Mouse (Mus musculus): ENCODE data around the gene Klhl10.

DNA sequence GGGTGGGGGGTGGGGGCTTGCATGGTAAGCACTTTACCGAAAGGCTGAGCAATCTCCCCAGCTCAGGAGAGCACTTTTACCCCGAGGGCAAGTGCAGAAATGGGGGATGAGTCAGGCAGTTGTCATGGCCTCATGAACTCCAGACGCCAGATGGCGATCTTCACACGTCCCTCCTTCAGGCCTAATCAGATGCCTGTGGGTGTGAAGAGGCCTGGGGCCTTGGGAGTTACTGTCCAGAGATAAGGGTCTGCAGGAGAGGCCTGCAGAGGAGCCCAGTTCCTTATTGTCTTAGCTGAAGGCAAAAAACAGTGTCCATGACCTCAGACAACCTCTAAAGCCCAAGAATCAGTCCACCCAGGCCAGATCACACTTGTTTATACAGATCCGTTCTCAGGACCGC is 15.9 kb upstream of the Klhl10 start:
- TF ChIP-seq CTCF (IDR thresholded peaks at IDR 0.05; ENCODE audit: control insufficient read depth, insufficient read depth, insufficient read length) = peak; percentile 84
- TF ChIP-seq CEBPB (IDR thresholded peaks at IDR 0.05; ENCODE audit: low read depth) = no peak
- TF ChIP-seq MAX (IDR thresholded peaks at IDR 0.05) = no peak

Data from C2C12 (cell line).